Mouse (Mus musculus): ENCODE measurements around the gene Mzf1. TPM values are rescaled to one million over a fixed set of nuclear protein-coding genes. Genes with fewer than 3 reads are reported as not detected.

The Mzf1 gene
- total RNA-seq, 2 experiments from 2014 or later = 0.72 to 0.92 TPM

DNA sequence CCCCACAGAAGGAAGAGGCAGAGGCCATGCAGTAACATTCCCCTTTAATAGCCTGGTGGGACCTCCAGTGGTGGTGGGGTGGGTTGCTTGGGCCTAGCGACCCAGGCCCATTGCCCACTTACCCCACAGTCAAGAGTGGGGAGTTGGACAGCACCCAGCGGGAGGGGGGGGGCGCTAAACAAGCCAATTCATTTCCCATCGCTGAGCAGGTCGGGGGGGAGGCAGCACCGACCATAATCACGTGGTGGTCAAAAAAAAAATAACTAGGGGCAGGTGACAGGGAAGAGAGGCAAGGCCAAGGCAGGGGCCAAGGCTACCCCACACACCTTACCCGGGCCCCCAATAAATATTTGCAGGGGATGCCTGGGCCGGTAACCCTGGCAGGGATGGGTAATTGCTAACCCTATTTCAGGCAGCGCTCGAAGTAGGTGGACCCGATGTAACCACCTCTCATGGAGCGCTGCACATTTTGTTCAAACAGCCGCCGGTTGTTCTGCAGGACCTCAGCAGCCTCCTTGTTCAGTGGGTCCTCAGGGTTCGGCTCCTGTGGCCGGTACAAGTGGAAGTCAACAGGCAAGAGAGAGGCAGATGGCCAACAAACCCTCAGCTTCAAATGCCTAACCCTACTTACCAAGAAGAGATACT lies 19.2 kb downstream of the Mzf1 start:
- DNase-seq = no peak
- intact Hi-C loops (cut with DNase I) = loop anchor here (5.0 kb wide), 2 partner anchors 58 to 113 kb away; partner anchors contain the start of genes Rps5 and Zfp446

DNA sequence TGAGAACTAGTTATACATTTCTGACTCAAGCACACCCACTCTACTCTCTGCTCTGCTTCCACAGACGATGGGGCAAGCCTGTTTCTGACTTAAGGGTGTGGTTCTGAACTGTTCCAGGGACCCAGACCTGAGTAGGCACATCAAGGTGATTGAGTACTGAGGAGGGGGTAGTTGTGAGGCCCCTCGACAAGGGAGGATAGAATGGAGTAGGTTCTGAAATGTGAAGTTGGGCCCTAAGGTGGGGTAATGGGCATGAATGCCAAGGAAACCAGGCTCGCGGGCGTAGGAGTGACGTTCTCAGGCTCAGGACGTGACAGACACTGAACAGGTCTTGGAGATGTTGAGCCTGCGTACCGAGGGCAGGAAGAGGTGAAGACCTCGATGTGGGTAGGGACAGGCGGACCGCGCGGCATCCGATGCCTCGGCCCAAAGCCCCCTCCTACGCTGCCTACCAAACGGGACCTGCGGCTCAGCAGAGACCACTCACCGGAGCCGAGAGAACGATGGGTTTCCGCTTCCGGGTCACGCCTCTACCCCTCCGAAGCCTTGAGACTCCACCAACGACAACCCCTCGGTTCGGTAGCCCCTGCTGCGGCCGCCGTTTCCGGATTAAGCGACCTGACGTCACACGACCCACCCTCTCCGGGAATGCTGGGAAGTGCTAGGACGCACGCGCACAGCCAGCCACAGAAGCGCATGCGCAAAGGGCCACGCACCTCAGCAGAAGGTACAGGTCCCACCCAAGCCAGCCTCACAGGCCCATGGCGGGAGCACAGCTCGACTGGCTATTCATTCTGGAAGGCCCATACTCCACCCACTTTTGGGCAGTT lies 20.2 kb downstream of the Mzf1 start, which contains the start of gene Chmp2a:
TSS of gene Chmp2a (minus strand) at position 660 of the 830 bp plus-strand sequence.
- DNase-seq = peak; percentile 97 to 98
- intact Hi-C loops (cut with DNase I) = no loop called here

DNA sequence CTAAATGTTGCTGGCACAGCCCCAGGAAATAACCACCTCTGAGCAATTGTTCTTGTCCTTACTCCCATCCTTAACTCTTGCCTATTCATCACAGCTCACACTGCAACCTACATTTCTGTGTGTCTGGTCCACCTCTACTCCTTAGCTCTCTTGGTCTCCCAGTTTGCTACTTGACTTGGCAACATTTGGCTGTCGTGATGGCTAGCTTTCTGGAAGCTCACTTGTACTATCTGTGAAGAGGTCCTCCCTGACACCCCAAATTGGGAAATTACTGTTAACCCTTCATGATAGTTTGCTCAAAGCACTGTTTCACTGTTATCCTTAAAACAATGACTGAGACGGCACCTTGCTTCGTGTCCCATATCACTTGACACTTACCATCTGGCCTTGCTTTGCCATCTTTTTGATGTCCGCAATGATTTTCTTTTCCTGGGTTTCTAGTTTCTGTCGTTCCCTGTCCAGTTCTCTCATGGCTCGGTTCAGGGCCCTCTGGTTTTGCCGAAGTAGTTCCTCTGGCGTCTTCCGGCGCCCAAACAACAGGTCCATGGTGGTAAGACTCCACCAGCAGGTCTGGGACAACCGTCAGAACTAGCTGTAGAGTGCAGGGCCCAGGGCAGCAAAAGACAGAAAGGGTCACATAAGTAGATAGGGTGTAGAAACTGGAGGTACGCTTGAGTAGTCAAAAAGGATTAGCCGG lies 21.0 kb downstream of the Mzf1 start:
- DNase-seq = no peak

DNA sequence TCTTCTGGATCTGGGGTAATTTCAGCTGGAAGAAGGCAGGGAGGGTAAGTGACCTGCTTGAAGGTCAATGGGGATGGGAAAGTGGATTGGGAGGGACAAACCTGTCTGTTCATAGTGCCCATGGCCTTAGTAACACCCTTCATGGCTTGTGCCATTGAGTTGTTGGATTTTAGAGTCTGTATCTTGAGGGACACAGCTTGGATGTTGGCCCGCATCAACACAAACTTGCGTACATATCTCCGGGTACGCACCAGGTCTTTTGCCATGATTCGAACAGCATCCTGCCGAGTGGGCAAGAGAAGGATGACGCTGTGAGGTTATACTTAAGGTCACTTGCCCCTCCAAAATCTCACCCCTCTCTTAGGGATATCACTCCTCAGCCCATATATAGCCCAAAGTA lies 22.0 kb downstream of the Mzf1 start:
- intact Hi-C loops (cut with DNase I) = no loop called here
- DNase-seq = no peak

More for the DNA sequence above, 21.0 kb downstream of the Mzf1 start:
- intact Hi-C loops (cut with DNase I) = no loop called here

DNA sequence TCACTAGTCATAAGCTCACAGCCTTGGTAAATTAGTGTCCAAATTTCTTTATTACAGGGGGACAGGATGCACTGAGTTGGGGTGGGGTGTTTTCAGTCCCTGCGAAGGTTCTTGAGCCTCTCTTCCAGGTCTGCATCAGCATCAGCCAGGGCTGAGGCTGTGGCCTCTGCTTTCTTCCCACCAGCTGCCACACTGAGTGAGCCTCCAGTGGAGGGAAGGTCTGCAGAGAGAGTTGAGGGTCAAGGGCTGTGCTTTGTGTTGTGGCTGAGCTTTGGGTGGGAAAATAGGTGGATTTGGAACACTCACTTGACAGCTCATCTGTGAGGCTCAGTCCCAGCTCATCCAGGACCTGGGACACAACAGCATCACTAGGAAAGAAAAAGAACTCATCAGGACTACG lies 22.6 kb downstream of the Mzf1 start:
- intact Hi-C loops (cut with DNase I) = no loop called here
- DNase-seq = no peak

DNA sequence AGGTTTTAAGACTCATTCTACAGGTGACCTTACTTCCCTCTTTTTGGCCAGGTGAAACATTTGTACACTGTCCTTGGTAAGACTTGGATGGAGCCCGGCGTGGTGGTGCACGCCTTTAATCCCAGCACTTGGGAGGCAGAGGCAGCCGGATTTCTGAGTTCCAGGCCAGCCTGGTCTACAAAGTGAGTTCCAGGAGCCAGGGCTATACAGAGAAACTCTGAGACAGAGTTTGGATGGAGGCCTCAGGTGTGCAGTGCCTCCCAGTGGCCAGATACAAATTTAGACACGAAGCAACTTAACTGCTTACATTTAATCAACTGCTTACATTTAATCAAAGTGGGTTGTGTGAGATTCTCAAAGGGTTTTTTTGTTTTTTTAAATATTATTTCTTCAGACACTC lies 23.5 kb downstream of the Mzf1 start:
- DNase-seq = peak in 1 of 2 experiments; percentile 49
- intact Hi-C loops (cut with DNase I) = no loop called here

DNA sequence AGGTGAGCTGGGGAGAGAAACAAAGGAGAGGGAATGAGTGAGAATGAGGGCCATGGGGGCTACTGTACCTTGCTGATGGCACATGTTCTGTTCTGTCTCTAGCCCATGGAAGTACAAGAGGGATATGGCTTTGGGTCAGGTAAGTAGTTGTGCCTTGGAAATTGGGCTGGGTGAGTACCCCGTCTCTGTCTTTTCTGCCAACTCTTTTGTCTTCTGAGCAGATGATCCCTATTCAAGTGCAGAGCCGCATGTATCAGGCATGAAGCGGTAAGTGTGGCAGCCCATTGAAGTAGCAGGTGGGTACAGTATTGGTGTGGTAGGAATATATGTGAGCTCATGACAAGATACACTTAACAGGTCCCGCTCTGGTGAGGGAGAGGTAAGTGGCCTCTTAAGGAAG lies 25.6 kb downstream of the Mzf1 start:
- intact Hi-C loops (cut with DNase I) = no loop called here
- no peak for DNase-seq

DNA sequence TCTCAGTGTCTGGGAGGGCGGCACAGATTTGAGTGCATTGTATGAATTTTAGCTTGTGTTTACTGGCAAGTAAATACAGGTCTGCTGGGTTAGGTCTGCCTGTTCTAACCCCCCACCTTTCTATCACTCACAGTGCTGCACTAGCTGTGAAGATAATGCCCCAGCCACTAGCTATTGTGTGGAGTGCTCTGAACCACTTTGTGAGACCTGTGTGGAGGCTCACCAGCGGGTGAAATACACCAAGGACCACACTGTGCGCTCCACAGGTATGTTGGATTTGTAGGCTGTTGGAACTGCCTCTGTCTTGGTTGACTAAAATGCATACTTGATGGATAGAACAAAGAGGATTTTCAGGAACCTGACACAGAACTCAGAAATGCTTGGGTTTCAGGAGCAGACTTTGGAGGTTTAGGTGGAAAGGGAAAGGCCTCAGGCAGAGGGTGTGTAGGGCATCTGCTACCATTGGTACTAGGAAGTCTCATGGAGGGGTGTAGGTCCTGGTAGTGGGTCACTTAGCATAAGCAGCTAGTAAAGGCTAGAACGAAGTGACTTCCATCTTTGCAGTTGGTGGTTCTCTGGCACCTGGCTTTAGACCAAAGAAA lies 29.0 kb downstream of the Mzf1 start:
- no peak for DNase-seq
- intact Hi-C loops (cut with DNase I) = loop anchor here (2.0 kb wide), 1 partner anchor 17 kb away; no protein-coding TSS in a partner anchor

DNA sequence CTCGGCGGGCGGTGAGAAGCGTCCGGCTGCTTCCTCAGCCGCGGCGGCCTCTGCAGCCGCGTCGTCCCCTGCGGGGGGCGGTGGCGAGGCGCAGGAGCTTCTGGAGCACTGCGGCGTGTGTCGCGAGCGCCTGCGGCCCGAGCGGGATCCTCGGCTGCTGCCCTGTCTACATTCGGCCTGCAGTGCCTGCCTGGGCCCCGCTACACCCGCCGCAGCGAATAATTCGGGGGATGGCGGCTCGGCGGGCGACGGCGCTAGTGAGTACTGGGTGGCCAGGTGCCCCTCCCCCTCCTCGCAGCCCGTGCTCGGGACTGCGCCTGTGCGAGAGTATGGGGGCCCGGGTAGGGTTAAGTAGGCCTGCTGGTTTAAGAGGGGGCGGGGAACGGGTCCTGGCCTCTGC lies 29.8 kb downstream of the Mzf1 start:
- DNase-seq = peak; percentile 83 to 84
- intact Hi-C loops (cut with DNase I) = loop anchor here (2.0 kb wide), 1 partner anchor 16 kb away; no protein-coding TSS in a partner anchor

DNA sequence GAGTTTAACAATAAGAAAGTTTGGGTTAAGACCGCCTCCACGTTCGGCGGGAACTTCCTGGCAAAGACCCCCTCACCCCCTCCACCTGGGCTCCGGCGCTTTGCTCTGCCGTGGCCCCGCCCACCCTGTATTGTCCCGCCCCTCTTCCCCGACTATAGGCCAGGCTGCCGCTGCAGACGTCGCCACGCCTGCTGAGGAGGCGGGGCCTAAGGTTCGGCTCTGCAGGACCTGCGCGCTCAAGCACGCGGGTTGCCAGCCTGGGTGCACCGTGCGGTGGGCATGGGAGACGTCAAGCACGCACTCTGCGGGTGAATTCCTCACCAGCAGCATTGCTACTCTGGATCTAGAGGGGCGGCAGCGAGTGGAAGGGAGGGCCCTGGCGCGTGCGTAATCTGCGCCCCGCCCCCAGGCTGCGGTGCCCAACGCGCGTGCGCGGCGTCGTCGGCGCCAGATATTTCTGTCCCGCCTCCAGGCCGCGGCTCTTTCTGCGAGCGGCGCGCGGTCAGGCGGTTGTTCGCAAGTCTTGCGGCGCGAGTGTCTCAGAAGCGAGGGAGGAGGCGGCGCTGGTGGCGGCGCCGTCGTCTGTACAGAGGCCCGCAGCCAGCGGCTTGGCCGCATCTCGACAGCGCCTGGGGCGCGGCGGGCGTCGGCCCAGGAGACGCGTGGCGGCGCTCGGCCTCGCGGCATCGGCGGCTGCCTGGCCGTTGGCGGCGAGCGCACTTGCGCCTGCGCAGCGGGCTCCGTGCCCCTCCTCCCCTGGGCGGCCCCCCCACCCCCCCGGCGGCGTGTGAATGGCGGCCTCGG lies 30.4 kb downstream of the Mzf1 start:
- DNase-seq = peak; percentile 96 to 97
- intact Hi-C loops (cut with DNase I) = loop anchor here (2.0 kb wide), 1 partner anchor 15 kb away; no protein-coding TSS in a partner anchor

DNA sequence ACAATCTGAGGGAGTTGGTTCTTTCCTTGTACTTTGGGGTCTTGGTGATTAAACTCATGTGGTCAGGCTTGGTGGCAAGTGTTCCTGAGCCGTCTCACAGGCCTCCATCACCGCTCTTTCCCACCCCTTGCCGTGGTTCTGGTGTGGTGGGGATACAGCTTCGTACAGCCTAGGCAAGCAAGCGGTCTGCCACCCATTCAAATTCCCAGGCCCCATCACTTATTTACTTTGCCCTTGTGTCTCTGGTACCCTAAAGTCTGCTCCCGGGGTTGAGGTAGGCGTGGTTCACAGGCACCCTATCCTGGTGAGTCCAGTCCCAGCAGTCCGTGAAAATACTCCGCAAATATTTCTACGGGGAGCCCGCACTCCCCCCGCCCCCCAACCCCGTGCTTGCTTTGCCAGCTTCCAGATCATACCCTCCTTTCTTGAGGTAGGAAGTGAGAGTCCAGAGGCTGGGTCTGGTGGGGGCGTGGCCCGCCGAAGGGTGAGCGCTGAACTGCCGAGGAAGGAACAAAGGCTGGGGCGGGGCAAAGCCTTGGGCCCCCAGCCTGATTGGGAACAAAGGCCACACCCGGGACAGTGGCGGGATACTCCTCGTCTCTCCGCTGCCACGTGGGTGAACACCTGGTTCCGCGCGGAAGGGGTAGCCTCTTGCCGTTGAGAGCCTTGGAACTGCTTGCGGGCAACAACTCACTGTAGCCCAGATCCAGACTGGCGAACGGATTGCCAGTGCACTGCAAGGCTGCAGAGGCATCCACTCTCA lies 31.6 kb downstream of the Mzf1 start:
- peak; percentile 70 to 72 for DNase-seq
- intact Hi-C loops (cut with DNase I) = no loop called here

DNA sequence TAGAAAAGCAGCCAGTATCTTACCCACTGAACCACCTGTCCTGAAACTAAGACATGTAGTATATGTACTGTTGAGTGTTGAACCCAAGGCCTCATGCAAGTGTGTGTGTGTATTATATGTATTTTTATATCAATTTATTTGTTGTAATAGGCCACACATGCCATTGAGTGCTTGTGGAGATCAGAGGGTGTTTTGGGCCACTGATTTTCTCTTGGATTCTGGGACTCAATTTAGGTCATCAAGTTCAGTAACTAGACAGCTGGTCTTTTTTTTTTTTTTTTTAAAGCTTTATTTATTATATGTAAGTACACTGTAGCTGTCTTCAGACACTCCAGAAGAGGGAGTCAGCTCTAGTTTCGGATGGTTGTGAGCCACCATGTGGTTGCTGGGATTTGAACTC lies 39.3 kb downstream of the Mzf1 start:
- intact Hi-C loops (cut with DNase I) = no loop called here
- DNase-seq = no peak

DNA sequence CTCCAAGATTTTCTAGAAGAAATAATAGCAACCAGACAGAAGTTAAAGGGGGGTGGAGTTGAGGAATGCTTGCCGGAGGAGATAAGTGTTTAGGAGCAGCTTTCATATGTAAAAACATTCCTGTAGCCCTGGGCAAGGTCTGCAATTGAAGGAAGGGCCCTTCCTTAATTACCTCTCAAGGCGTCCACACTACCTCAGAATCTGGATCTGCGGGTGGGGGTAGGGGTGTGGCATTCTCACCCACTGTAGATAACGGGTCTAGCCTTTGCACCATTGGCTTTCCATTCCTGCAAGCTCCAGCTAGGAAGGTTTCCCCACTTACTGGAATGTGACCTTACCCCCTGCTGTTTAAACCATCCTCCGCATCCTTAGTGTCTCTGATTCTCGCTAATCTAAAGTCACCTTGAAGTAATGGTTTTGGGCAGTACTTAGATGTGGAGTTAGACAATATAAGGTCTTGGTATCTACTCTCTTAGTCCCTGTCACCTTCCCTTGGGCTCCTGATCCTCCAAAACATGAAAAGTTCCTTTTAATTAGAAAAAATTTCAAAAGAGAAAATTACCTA lies 40.2 kb downstream of the Mzf1 start:
- DNase-seq = no peak
- intact Hi-C loops (cut with DNase I) = no loop called here

DNA sequence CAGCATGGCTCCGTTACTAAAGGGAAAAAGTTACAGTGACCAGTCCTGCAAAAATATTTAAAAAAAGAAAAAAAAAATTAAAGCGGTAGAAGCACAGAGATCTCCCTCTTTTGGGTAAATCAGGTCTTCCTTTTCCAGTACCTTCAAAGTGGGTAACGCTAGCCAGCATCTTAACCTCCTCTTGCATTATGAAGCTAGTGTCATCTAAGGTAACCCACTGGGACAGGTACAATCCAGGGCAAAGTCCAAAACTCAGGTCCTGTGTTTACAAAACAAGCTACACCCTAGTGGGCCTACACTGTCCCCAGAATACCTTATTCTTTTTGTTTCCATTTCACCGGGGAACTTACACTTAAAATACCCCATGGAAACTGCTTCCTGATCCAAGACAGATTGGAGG lies 40.9 kb downstream of the Mzf1 start:
- intact Hi-C loops (cut with DNase I) = no loop called here

DNA sequence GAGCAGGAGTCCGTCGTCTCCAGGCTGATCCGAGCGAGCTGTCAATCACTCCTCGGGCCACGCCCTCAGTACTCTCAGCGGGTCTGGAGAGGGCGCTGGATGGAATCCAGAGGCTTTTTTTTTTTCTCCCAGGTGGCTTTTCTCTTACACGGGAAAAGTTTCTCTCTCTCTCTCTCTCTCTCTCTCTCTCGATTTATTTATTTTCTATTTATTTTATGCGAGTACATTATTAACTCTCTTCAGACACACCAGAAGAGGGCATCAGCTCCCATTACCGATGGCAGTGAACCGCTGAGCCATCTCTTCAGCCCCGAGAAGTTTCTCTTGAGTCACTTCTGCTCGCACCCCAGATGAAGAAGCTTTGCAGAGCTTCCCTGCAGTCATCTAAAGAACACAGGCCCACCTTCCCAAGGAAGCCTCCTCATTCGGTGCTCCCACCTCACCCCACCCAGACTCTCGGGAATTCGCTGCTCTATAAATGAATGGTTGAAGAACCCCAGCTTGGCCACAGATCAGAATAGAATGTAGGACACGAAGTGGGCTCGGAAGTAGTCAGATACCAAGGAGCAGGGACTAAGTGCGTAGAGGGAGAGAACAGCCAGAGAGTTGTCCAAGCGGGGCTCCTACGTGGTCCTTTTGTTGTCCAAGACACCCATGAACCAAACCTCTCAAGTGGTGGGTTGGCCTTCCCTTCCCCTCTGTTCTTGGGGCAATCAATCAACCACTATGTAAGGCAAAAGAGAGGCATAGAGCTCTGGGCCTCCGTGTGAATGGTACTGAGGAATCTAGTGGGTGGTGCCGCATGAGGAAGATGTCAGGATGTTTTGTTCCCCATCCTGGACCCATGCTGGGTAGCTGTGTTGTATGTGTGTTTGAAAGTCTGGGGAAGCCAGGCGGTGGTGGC lies 44.3 kb downstream of the Mzf1 start, which contains the start of gene Zbtb45:
TSS of gene Zbtb45 (minus strand) at position 30 of the 904 bp plus-strand sequence.
- intact Hi-C loops (cut with DNase I) = no loop called here
- peak in 1 of 2 experiments; percentile 32 for DNase-seq

More for the DNA sequence above, 40.9 kb downstream of the Mzf1 start:
- no peak for DNase-seq

DNA sequence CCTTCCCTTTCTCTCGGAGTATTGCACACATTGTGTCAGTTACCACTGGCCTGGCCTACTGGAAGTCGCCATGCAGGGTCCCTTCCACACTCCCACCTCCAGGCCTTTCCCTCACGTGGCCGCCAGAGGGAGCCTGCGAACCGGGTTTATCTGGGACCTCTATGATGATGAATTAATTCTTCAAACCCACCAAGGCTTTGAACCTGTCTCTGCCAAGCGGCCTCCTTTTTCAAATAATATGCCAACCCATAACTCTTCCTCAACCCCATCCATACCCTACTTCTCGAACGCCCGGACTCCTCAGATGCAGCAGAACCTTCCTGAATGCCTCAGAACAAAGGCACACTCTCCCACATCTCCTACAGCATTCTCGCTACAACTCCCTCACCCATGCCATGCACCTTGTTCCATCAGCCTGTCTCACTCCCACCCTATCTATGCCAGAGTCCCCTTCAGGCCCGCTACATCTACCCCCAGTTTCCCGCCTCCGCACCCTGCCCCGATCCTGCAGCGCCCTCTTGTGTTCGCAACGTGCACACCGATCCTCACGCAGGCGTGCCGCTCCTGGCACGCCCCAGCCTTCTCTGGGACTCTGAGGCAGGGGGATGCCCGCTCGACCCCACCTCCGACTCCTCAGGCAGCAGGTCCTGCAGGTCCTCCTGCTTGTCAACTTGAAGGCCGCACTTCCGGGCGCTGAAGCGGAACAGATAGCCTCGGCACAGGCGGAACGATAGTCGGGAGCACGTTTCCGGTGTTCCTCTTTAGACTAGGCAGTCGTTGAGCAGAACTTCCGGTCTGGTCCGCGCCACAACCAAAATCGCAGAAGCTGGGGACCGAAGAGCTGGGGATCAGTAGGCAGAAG lies 45.2 kb downstream of the Mzf1 start:
- DNase-seq = peak; percentile 96 to 97
- intact Hi-C loops (cut with DNase I) = loop anchor here (1.0 to 2.0 kb wide), 4 partner anchors 15 to 99 kb away; no protein-coding TSS in a partner anchor

All from heart, postnatal 10 days (tissue).